Mouse (Mus musculus) bone marrow macrophage, adult 2 months (primary cell): ENCODE results near the gene Nanp.

Experiments used
- CTCF ChIP-seq: IDR thresholded peaks from 2 replicates; pipeline ENCODE4 v1.5.1; 2012; ENCODE audit warnings: low read depth, mild to moderate bottlenecking, low read length, moderate library complexity
- POLR2A ChIP-seq: IDR thresholded peaks from 2 replicates; pipeline ENCODE4 v1.6.1; 2012; ENCODE audit warnings: mild to moderate bottlenecking, low read depth, low read length, borderline replicate concordance

GRCm38 (mm10) chr2:151004390-151004789, 34.8 kb downstream of the Nanp start:
- TF ChIP-seq POLR2A (no peak), CTCF (no peak)
